Mouse (Mus musculus): Measurements from ENCODE around the gene S100a9.

- TF ChIP-seq CTCF (IDR thresholded peaks at IDR 0.05; ENCODE audit: low read depth) (no peak), EP300 (IDR thresholded peaks at IDR 0.05; ENCODE audit: low read depth) (no peak)
Observed at GRCm38 (mm10) chr3:90678656-90679055, 16.9 kb downstream of the S100a9 start.

All from liver, embryonic 14.5 days (tissue).